Mouse (Mus musculus): ENCODE data around the gene Plk1. TPM values are rescaled to one million over a fixed set of nuclear protein-coding genes. Genes with fewer than 3 reads are reported as not detected.
A peak's percentile ranks its signal among the peaks of the same experiment; 100 is the strongest.

Gene Plk1
- total RNA-seq, 1 experiment = 73.8 TPM

GRCm38 (mm10) chr7:122184569-122184968 lies 25.3 kb downstream of the Plk1 start:
- H3K9me3 ChIP-seq (ENCODE audit: control insufficient read depth, insufficient read depth, low read depth, low read length) = no peaks in the 10 kb centered on the region
- in situ Hi-C loops (cut with MboI; ENCODE audit: low sequenced_read_pairs in 2 of 2, unreplicated experiment in 2 of 2) = no loop called here
- DNase-seq (ENCODE audit: low read depth, low spot score) = no peak
- H3K4me3 ChIP-seq (ENCODE audit: insufficient read depth in 1 of 2, low read depth in 1 of 2, low read length in 2 of 2, poor library complexity in 1 of 2, severe bottlenecking in 1 of 2) = no peak overlapping the region
- TF ChIP-seq HCFC1 (IDR thresholded peaks at IDR 0.05; ENCODE audit: borderline replicate concordance, insufficient read depth, low read length) = no peak
- no peak overlapping the region for H3K27ac ChIP-seq (ENCODE audit: insufficient read depth, low read depth, low read length, poor library complexity, severe bottlenecking)
- no peak overlapping the region for H3K9ac ChIP-seq (ENCODE audit: insufficient read depth, low read depth, low read length, poor library complexity, severe bottlenecking)
- no peaks in the 10 kb centered on the region for H3K36me3 ChIP-seq (ENCODE audit: control insufficient read depth, insufficient read depth, low read length, poor library complexity, severe bottlenecking)
- peaks cover 0 to 4% of the 10 kb centered on the region in 2 experiments; a peak in 1 of 4 replicates for H3K4me1 ChIP-seq (ENCODE audit: control insufficient read depth in 2 of 2, insufficient read depth in 2 of 2, low read length in 2 of 2, poor library complexity in 1 of 2)

GRCm38 (mm10) chr7:122186043-122186442 lies 26.8 kb downstream of the Plk1 start, which contains the start of gene Ern2:
TSS of gene Ern2 (minus strand) at chr7:122186207.
- H3K4me3 ChIP-seq (ENCODE audit: insufficient read depth in 1 of 2, low read depth in 1 of 2, low read length in 2 of 2, poor library complexity in 1 of 2, severe bottlenecking in 1 of 2) = no peak within 1 kb of the TSS
- no peak within 1 kb of the TSS for H3K9ac ChIP-seq (ENCODE audit: insufficient read depth, low read depth, low read length, poor library complexity, severe bottlenecking)
- in situ Hi-C loops (cut with MboI; ENCODE audit: low sequenced_read_pairs in 2 of 2, unreplicated experiment in 2 of 2) = no loop called here
- H3K36me3 ChIP-seq (ENCODE audit: control insufficient read depth, insufficient read depth, low read length, poor library complexity, severe bottlenecking) = no peaks in the 10 kb centered on the region
- no peak for TF ChIP-seq MAFK (IDR thresholded peaks at IDR 0.05; ENCODE audit: insufficient read depth, low read depth, low read length)
- TF ChIP-seq CHD2 (IDR thresholded peaks at IDR 0.05; ENCODE audit: low read depth, low read length) = no peak
- no peak for TF ChIP-seq HCFC1 (IDR thresholded peaks at IDR 0.05; ENCODE audit: borderline replicate concordance, insufficient read depth, low read length)
- no peak for TF ChIP-seq ZC3H11A (IDR thresholded peaks at IDR 0.05; ENCODE audit: borderline replicate concordance, low read depth, low read length)
- TF ChIP-seq ZNF384 (IDR thresholded peaks at IDR 0.05; ENCODE audit: low read depth, low read length) = no peak
- peaks cover 0 to 7% of the 10 kb centered on the region in 2 experiments; a peak in 2 of 4 replicates for H3K4me1 ChIP-seq (ENCODE audit: control insufficient read depth in 2 of 2, insufficient read depth in 2 of 2, low read length in 2 of 2, poor library complexity in 1 of 2)
- no peak for DNase-seq (ENCODE audit: low read depth, low spot score)
- H3K9me3 ChIP-seq (ENCODE audit: control insufficient read depth, insufficient read depth, low read depth, low read length) = no peaks in the 10 kb centered on the region
- H3K27ac ChIP-seq (ENCODE audit: insufficient read depth, low read depth, low read length, poor library complexity, severe bottlenecking) = no peak within 1 kb of the TSS

GRCm38 (mm10) chr7:122189484-122189883 lies 30.2 kb downstream of the Plk1 start:
- Histone ChIP-seq H3K4me3 (ENCODE audit: insufficient read depth in 1 of 2, low read depth in 1 of 2, low read length in 2 of 2, poor library complexity in 1 of 2, severe bottlenecking in 1 of 2) (no peak overlapping the region), H3K4me1 (ENCODE audit: control insufficient read depth in 2 of 2, insufficient read depth in 2 of 2, low read length in 2 of 2, poor library complexity in 1 of 2) (peaks cover 0 to 10% of the 10 kb centered on the region in 2 experiments; a peak in 2 of 4 replicates), H3K27ac (ENCODE audit: insufficient read depth, low read depth, low read length, poor library complexity, severe bottlenecking) (no peak overlapping the region), H3K36me3 (ENCODE audit: control insufficient read depth, insufficient read depth, low read length, poor library complexity, severe bottlenecking) (no peaks in the 10 kb centered on the region), H3K9me3 (ENCODE audit: control insufficient read depth, insufficient read depth, low read depth, low read length) (no peaks in the 10 kb centered on the region), H3K9ac (ENCODE audit: insufficient read depth, low read depth, low read length, poor library complexity, severe bottlenecking) (no peak overlapping the region)
- TF ChIP-seq MAFK (IDR thresholded peaks at IDR 0.05; ENCODE audit: insufficient read depth, low read depth, low read length) = no peak
- TF ChIP-seq ZNF384 (IDR thresholded peaks at IDR 0.05; ENCODE audit: low read depth, low read length) = no peak
- peak; percentile 17; the same call in 1 of the 2 replicates for TF ChIP-seq ZC3H11A (IDR thresholded peaks at IDR 0.05; ENCODE audit: borderline replicate concordance, low read depth, low read length)
- peak; percentile 59 for DNase-seq (ENCODE audit: low read depth, low spot score)
- in situ Hi-C loops (cut with MboI; ENCODE audit: low sequenced_read_pairs in 2 of 2, unreplicated experiment in 2 of 2) = no loop called here

GRCm38 (mm10) chr7:122191097-122191496 lies 31.9 kb downstream of the Plk1 start:
- no peaks in the 10 kb centered on the region for H3K36me3 ChIP-seq (ENCODE audit: control insufficient read depth, insufficient read depth, low read length, poor library complexity, severe bottlenecking)
- H3K9me3 ChIP-seq (ENCODE audit: control insufficient read depth, insufficient read depth, low read depth, low read length) = no peaks in the 10 kb centered on the region
- peak; percentile 27 for DNase-seq (ENCODE audit: low read depth, low spot score)
- H3K27ac ChIP-seq (ENCODE audit: insufficient read depth, low read depth, low read length, poor library complexity, severe bottlenecking) = no peak overlapping the region
- in situ Hi-C loops (cut with MboI; ENCODE audit: low sequenced_read_pairs in 2 of 2, unreplicated experiment in 2 of 2) = no loop called here
- TF ChIP-seq ZC3H11A (IDR thresholded peaks at IDR 0.05; ENCODE audit: borderline replicate concordance, low read depth, low read length) (no peak), HCFC1 (IDR thresholded peaks at IDR 0.05; ENCODE audit: borderline replicate concordance, insufficient read depth, low read length) (no peak), CHD2 (IDR thresholded peaks at IDR 0.05; ENCODE audit: low read depth, low read length) (no peak), ZNF384 (IDR thresholded peaks at IDR 0.05; ENCODE audit: low read depth, low read length) (no peak), MAFK (IDR thresholded peaks at IDR 0.05; ENCODE audit: insufficient read depth, low read depth, low read length) (no peak)
- H3K9ac ChIP-seq (ENCODE audit: insufficient read depth, low read depth, low read length, poor library complexity, severe bottlenecking) = no peak overlapping the region
- H3K4me3 ChIP-seq (ENCODE audit: insufficient read depth in 1 of 2, low read depth in 1 of 2, low read length in 2 of 2, poor library complexity in 1 of 2, severe bottlenecking in 1 of 2) = peak overlapping the region in 1 of 2 experiments; percentile 25; a peak in 2 of 4 replicates
- H3K4me1 ChIP-seq (ENCODE audit: control insufficient read depth in 2 of 2, insufficient read depth in 2 of 2, low read length in 2 of 2, poor library complexity in 1 of 2) = peaks cover 0 to 6% of the 10 kb centered on the region in 2 experiments; a peak in 2 of 4 replicates

GRCm38 (mm10) chr7:122193919-122194318 lies 34.7 kb downstream of the Plk1 start:
- TF ChIP-seq HCFC1 (IDR thresholded peaks at IDR 0.05; ENCODE audit: borderline replicate concordance, insufficient read depth, low read length) = no peak
- TF ChIP-seq ZNF384 (IDR thresholded peaks at IDR 0.05; ENCODE audit: low read depth, low read length) = no peak
- TF ChIP-seq MAFK (IDR thresholded peaks at IDR 0.05; ENCODE audit: insufficient read depth, low read depth, low read length) = no peak
- TF ChIP-seq ZC3H11A (IDR thresholded peaks at IDR 0.05; ENCODE audit: borderline replicate concordance, low read depth, low read length) = no peak
- TF ChIP-seq CHD2 (IDR thresholded peaks at IDR 0.05; ENCODE audit: low read depth, low read length) = no peak
- H3K4me1 ChIP-seq (ENCODE audit: control insufficient read depth in 2 of 2, insufficient read depth in 2 of 2, low read length in 2 of 2, poor library complexity in 1 of 2) = peaks cover 0 to 6% of the 10 kb centered on the region in 2 experiments; a peak in 2 of 4 replicates
- H3K27ac ChIP-seq (ENCODE audit: insufficient read depth, low read depth, low read length, poor library complexity, severe bottlenecking) = no peak overlapping the region
- no peak overlapping the region for H3K9ac ChIP-seq (ENCODE audit: insufficient read depth, low read depth, low read length, poor library complexity, severe bottlenecking)
- no peaks in the 10 kb centered on the region for H3K9me3 ChIP-seq (ENCODE audit: control insufficient read depth, insufficient read depth, low read depth, low read length)
- in situ Hi-C loops (cut with MboI; ENCODE audit: low sequenced_read_pairs in 2 of 2, unreplicated experiment in 2 of 2) = no loop called here
- no peak for DNase-seq (ENCODE audit: low read depth, low spot score)
- H3K4me3 ChIP-seq (ENCODE audit: insufficient read depth in 1 of 2, low read depth in 1 of 2, low read length in 2 of 2, poor library complexity in 1 of 2, severe bottlenecking in 1 of 2) = no peak overlapping the region
- H3K36me3 ChIP-seq (ENCODE audit: control insufficient read depth, insufficient read depth, low read length, poor library complexity, severe bottlenecking) = no peaks in the 10 kb centered on the region

Data from ES-E14 (cell line).